Mouse (Mus musculus): Measurements from ENCODE around the gene Elf5. TPM values are rescaled to one million over a fixed set of nuclear protein-coding genes. Genes with fewer than 3 reads are reported as not detected.

Gene Elf5
- polyA plus RNA-seq, 1 experiment from 2014 or later: 0.03 TPM

DNA sequence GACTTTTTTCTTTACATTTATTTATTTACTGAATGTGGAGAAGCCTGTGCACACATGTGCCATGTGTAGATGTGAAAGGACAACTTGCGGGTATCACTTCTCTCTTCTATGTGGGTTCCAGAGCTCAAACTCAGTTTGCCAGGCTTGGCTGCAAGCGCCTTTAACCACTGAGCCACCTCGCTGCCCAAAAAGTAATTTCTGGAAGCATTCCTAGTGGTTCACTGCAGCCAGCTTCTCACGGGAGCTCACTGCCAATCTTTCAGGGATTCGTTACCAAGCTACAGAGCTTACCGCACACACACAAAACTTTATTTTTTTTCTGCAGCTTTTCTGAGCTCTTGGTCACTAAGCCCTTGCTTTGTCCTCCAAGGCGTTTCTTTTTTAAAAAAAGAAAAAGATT is 46.1 kb downstream of the Elf5 start:
- Histone ChIP-seq H3K36me3 (peaks cover 95% of the 10 kb centered on the region), H3K9ac (no peak overlapping the region), H3K4me2 (no peak overlapping the region), H3K27me3 (no peaks in the 10 kb centered on the region), H3K9me3 (replicated peaks) (no peaks in the 10 kb centered on the region), H3K27ac (no peak overlapping the region), H3K4me1 (replicated peaks) (peaks cover 18% of the 10 kb centered on the region), H3K4me3 (replicated peaks) (no peak overlapping the region)
- 85% methylated on average over 7 of the region's 7 CpGs for WGBS (ENCODE audit: insufficient replicate concordance)
- ATAC-seq (ENCODE audit: low read depth) (no peak), DNase-seq (no peak)

DNA sequence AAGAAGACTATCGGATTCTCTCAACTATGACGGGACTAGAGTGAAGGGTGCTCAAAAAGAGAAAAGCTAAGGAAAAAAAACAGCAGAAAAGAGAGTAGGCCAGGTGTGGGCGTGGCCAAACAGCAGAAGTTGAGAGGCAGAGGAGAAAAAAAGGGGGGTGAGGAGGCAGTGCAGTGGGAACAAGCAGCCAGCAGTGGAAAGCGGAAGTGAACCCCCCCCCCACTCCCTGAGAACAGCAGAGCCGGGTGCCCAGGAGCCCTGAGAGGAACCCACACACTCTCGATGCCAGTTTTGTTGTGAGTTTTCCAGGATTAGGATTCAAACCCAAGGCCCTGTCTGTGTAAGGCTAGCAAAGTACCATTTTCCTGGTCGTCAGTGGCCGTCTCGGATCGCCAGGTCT is 47.6 kb downstream of the Elf5 start:
- Histone ChIP-seq H3K4me2 (no peak overlapping the region), H3K9me3 (replicated peaks) (no peaks in the 10 kb centered on the region), H3K4me3 (replicated peaks) (no peak overlapping the region), H3K27me3 (no peaks in the 10 kb centered on the region), H3K4me1 (replicated peaks) (peaks cover 18% of the 10 kb centered on the region), H3K9ac (no peak overlapping the region), H3K27ac (no peak overlapping the region), H3K36me3 (peaks cover 95% of the 10 kb centered on the region)
- DNase-seq (no peak), ATAC-seq (ENCODE audit: low read depth) (no peak)
- WGBS (ENCODE audit: insufficient replicate concordance): 78% methylated on average over 10 of the region's 10 CpGs

GRCm38 (mm10) chr2:103461210-103461609 is 49.7 kb downstream of the Elf5 start:
- WGBS (ENCODE audit: insufficient replicate concordance): 85% methylated on average over 8 of the region's 8 CpGs
- H3K9ac ChIP-seq: no peak overlapping the region
- no peak overlapping the region for H3K27ac ChIP-seq
- H3K4me3 ChIP-seq (replicated peaks): no peak overlapping the region
- no peak for DNase-seq
- no peaks in the 10 kb centered on the region for H3K9me3 ChIP-seq (replicated peaks)
- H3K4me1 ChIP-seq (replicated peaks): peaks cover 19% of the 10 kb centered on the region
- no peak for ATAC-seq (ENCODE audit: low read depth)
- no peaks in the 10 kb centered on the region for H3K27me3 ChIP-seq
- peaks cover 95% of the 10 kb centered on the region for H3K36me3 ChIP-seq
- no peak overlapping the region for H3K4me2 ChIP-seq

DNA sequence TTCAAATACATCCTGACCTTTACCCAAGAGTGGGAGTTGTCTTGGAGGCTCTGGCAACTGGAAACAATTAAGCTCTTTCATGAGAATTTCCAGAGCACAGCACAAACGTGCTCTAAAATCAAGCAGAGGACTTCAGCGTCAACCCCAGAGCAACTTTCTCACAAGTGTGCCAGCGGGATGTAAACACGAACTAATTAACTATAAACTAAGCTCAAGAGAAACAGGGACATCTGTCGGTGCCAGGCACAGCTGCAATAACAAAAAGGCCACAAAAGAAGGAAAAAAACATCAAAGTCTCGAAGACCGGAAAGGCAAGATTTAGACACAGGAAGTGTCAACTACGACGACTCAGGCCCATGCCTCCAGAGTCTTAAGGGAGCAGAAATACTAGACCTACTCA is 50.3 kb downstream of the Elf5 start:
- Histone ChIP-seq H3K36me3 (peaks cover 96% of the 10 kb centered on the region), H3K27ac (no peak overlapping the region), H3K4me2 (no peak overlapping the region), H3K27me3 (no peaks in the 10 kb centered on the region), H3K4me3 (replicated peaks) (no peak overlapping the region), H3K9me3 (replicated peaks) (no peaks in the 10 kb centered on the region), H3K9ac (no peak overlapping the region), H3K4me1 (replicated peaks) (peaks cover 21% of the 10 kb centered on the region)
- ATAC-seq (ENCODE audit: low read depth) (no peak), DNase-seq (no peak)
- WGBS (ENCODE audit: insufficient replicate concordance): 69% methylated on average over 9 of the region's 9 CpGs

- 86% methylated on average over 5 of the region's 5 CpGs for WGBS (ENCODE audit: insufficient replicate concordance)
- no peaks in the 10 kb centered on the region for H3K27me3 ChIP-seq
- peaks cover 26% of the 10 kb centered on the region for H3K4me1 ChIP-seq (replicated peaks)
- ATAC-seq (ENCODE audit: low read depth): no peak
- no peak overlapping the region for H3K9ac ChIP-seq
- no peak for DNase-seq
- no peak overlapping the region for H3K4me3 ChIP-seq (replicated peaks)
- no peak overlapping the region for H3K27ac ChIP-seq
- no peaks in the 10 kb centered on the region for H3K9me3 ChIP-seq (replicated peaks)
- peaks cover 98% of the 10 kb centered on the region for H3K36me3 ChIP-seq
- no peak overlapping the region for H3K4me2 ChIP-seq
Measured at GRCm38 (mm10) chr2:103462746-103463145, 51.3 kb downstream of the Elf5 start.

GRCm38 (mm10) chr2:103464524-103464923 is 53.0 kb downstream of the Elf5 start:
- H3K9ac ChIP-seq: no peak overlapping the region
- H3K27ac ChIP-seq: no peak overlapping the region
- H3K36me3 ChIP-seq: peaks cover 96% of the 10 kb centered on the region
- H3K4me2 ChIP-seq: no peak overlapping the region
- 93% methylated on average over 8 of the region's 8 CpGs for WGBS (ENCODE audit: insufficient replicate concordance)
- DNase-seq: no peak
- no peaks in the 10 kb centered on the region for H3K9me3 ChIP-seq (replicated peaks)
- no peak for ATAC-seq (ENCODE audit: low read depth)
- H3K4me3 ChIP-seq (replicated peaks): no peak overlapping the region
- H3K27me3 ChIP-seq: no peaks in the 10 kb centered on the region
- peaks cover 23% of the 10 kb centered on the region for H3K4me1 ChIP-seq (replicated peaks)

DNA sequence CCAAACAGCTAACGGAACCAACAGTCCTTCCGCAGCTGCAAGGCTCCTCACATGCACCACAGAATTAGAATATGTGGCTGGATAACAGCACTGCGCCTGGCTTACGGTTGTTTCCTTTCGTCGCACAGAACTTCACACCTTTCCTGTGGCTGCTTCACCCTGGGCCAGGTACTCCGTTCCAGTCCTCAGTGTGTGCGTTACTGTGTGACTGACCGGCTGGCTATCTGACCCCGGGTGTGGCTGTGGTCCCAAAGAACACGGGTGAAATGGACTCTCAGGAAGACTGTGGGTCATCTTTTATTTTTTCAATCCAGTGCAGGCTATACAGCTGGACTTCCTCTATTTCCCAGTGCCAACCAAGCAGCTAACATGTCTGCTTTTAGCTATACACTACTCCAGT is 53.9 kb downstream of the Elf5 start:
- H3K36me3 ChIP-seq: peaks cover 96% of the 10 kb centered on the region

DNA sequence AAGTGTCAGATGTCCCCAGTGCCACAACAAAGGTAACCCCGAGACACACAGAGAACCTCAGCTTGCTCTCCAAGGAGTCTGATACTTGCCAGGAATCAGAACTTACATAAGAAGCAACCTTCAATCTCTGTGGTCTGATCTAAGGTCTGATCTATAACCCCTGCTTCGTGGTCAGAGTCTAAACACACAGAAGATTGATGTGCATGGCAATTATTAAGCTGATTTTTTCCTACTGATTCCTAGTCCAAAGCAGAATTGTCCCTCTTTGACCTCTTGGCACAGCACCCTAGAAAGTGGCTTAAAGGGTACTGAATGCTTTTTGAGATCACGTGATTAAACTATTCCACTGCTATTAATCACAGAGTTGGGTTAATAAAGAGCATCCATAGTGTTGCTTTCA is 54.8 kb downstream of the Elf5 start:
- ATAC-seq (ENCODE audit: low read depth) (no peak), DNase-seq (no peak)
- Histone ChIP-seq H3K4me1 (replicated peaks) (peaks cover 11% of the 10 kb centered on the region; the same call in 1 of the 2 replicates), H3K27me3 (no peaks in the 10 kb centered on the region), H3K9ac (no peak overlapping the region), H3K9me3 (replicated peaks) (no peaks in the 10 kb centered on the region), H3K36me3 (peaks cover 97% of the 10 kb centered on the region), H3K4me2 (no peak overlapping the region), H3K4me3 (replicated peaks) (no peak overlapping the region), H3K27ac (no peak overlapping the region)
- 82% methylated on average over 3 of the region's 3 CpGs for WGBS (ENCODE audit: insufficient replicate concordance)

More for the DNA sequence above, 53.9 kb downstream of the Elf5 start:
- Histone ChIP-seq H3K27me3 (no peaks in the 10 kb centered on the region), H3K4me3 (replicated peaks) (no peak overlapping the region), H3K4me1 (replicated peaks) (peaks cover 14% of the 10 kb centered on the region), H3K9ac (no peak overlapping the region), H3K4me2 (no peak overlapping the region), H3K9me3 (replicated peaks) (no peaks in the 10 kb centered on the region), H3K27ac (no peak overlapping the region)
- 91% methylated on average over 11 of the region's 11 CpGs for WGBS (ENCODE audit: insufficient replicate concordance)
- ATAC-seq (ENCODE audit: low read depth) (no peak), DNase-seq (no peak)

DNA sequence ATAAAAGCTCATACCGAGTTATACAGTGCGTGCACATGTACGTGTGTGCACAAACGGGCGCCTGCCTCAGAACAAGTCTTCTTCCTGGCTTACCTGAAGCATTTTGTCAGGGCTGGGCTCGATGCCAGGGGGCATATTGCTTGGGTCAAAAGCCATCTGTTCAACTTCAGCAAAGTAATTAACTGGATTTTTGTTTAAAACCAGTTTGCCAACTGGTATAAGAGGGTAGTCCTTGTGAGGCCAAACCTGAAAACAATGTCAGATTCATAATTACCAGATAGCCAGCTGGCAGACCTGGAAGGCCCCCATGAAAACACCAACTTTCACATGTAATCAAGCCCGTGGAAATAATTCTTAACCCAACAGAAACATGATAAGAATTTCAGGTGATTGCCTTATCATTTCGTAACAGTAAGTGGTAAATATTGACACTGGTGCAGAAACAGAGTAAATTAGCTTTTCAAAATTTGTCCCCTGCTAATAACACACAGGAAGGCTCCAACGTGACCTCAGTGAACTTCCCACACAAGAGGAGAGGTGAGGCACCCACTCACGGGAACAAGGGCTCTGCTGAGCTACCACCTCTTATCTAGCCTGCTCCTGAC is 55.6 kb downstream of the Elf5 start:
- Histone ChIP-seq H3K4me3 (replicated peaks) (no peak overlapping the region), H3K4me1 (replicated peaks) (peaks cover 11% of the 10 kb centered on the region; the same call in 1 of the 2 replicates), H3K27me3 (no peaks in the 10 kb centered on the region), H3K36me3 (peaks cover 97% of the 10 kb centered on the region), H3K9ac (no peak overlapping the region), H3K27ac (no peak overlapping the region), H3K9me3 (replicated peaks) (no peaks in the 10 kb centered on the region), H3K4me2 (no peak overlapping the region)
- DNase-seq: no peak
- WGBS (ENCODE audit: insufficient replicate concordance): 75% methylated on average over 10 of the region's 10 CpGs
- no peak for ATAC-seq (ENCODE audit: low read depth)

DNA sequence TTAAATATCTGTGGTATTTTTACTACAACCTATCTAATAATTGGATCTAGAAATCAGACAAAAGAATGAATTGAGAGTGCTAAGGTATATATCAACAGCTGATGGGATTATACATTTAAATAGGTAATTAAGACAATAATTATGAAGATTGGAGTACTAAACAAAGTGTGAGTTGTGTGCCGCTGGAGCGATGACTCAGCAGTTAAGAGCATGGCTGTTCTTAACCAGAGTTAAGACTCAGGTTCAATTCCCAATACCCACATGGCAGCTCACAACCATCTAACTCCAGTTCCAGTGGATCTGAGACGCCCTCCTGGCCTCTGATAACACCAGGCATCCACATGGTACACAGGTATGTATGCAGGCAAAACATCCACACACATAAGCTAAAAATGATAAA is 61.9 kb downstream of the Elf5 start:
- peaks cover 92% of the 10 kb centered on the region for H3K36me3 ChIP-seq
- no peak overlapping the region for H3K27ac ChIP-seq
- DNase-seq: no peak

DNA sequence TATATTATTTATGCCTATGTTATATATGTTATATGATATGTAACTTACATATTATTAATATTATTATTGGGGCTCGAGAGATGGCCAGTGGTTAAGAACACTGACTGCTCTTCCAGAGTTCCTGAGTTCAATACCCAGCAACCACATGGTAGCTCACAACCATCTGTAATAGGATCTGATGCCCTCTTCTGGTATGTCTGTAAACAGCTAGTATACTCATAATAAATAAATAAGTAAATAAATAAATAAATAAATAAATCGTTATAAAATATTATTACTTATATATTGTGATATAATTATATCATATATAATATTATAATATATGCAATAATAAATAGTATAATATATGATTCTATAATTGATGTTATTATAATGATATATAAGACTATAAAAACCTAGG is 64.7 kb downstream of the Elf5 start:
- H3K27ac ChIP-seq: no peak overlapping the region
- no peaks in the 10 kb centered on the region for H3K27me3 ChIP-seq
- DNase-seq: no peak
- no peak overlapping the region for H3K9ac ChIP-seq
- no peak overlapping the region for H3K4me3 ChIP-seq (replicated peaks)
- ATAC-seq (ENCODE audit: low read depth): no peak
- peaks cover 72% of the 10 kb centered on the region for H3K36me3 ChIP-seq
- peaks cover 49% of the 10 kb centered on the region for H3K4me1 ChIP-seq (replicated peaks)
- WGBS (ENCODE audit: insufficient replicate concordance): 81% methylated on average over 2 of the region's 2 CpGs
- no peak overlapping the region for H3K4me2 ChIP-seq
- no peaks in the 10 kb centered on the region for H3K9me3 ChIP-seq (replicated peaks)

More for the DNA sequence above, 61.9 kb downstream of the Elf5 start:
- Histone ChIP-seq H3K9me3 (replicated peaks) (no peaks in the 10 kb centered on the region), H3K4me1 (replicated peaks) (peaks cover 23% of the 10 kb centered on the region), H3K4me3 (replicated peaks) (no peak overlapping the region), H3K9ac (no peak overlapping the region), H3K4me2 (no peak overlapping the region), H3K27me3 (no peaks in the 10 kb centered on the region)
- no peak for ATAC-seq (ENCODE audit: low read depth)
- WGBS (ENCODE audit: insufficient replicate concordance): 86% methylated on average over 3 of the region's 3 CpGs

- H3K9me3 ChIP-seq (replicated peaks): no peaks in the 10 kb centered on the region
- H3K4me1 ChIP-seq (replicated peaks): peaks cover 54% of the 10 kb centered on the region
- no peak overlapping the region for H3K4me2 ChIP-seq
- no peaks in the 10 kb centered on the region for H3K27me3 ChIP-seq
- H3K27ac ChIP-seq: peak overlapping the region; percentile 26
- 30% methylated on average over 11 of the region's 11 CpGs for WGBS (ENCODE audit: insufficient replicate concordance)
- DNase-seq (no peak), ATAC-seq (ENCODE audit: low read depth) (no peak)
- H3K36me3 ChIP-seq: peaks cover 67% of the 10 kb centered on the region
- H3K4me3 ChIP-seq (replicated peaks): no peak overlapping the region
- no peak overlapping the region for H3K9ac ChIP-seq
Measured at GRCm38 (mm10) chr2:103476657-103477056, 65.2 kb downstream of the Elf5 start.

Measured in liver, embryonic 13.5 days (tissue).